Mouse (Mus musculus) limb, embryonic 14.5 days (tissue): ENCODE results near the gene Cog7. TPM values are rescaled to one million over a fixed set of nuclear protein-coding genes. Genes with fewer than 3 reads are reported as not detected.
A peak's percentile ranks its signal among the peaks of the same experiment; 100 is the strongest.

ENCODE experiments used
- ATAC-seq: fragments of 200-750 bp; cut with Nextera tagmentation; 2 replicates; pipeline ENCODE4 v1.8.0; 2017; ENCODE audit warnings: low read depth, moderate number of reproducible peaks, moderate TSS enrichment; ENCODE audit not compliant: low FRiP score
- DNase-seq: peaks from one replicate; pipeline ENCODE4 v3.0.0-alpha.2; 2015; ENCODE audit warnings: low spot score
- H3K27ac ChIP-seq: fragments of 300-500 bp; sonication (generic); replicated peaks from 2 replicates; pipeline ENCODE4 v1.5.1; 2014; ENCODE audit warnings: low read depth, mild to moderate bottlenecking, low read length, moderate library complexity, mixed read lengths
- H3K27me3 ChIP-seq: fragments of 300-500 bp; sonication (generic); 2 replicates; pipeline ENCODE4 v1.6.1; 2014; ENCODE audit warnings: low read length, mixed read lengths; ENCODE audit not compliant: control insufficient read depth, insufficient read depth
- H3K36me3 ChIP-seq: fragments of 300-500 bp; sonication (generic); 2 replicates; pipeline ENCODE4 v1.6.1; 2014; ENCODE audit warnings: mild to moderate bottlenecking, low read length, moderate library complexity, mixed read lengths; ENCODE audit not compliant: control insufficient read depth, insufficient read depth
- H3K4me1 ChIP-seq: fragments of 300-500 bp; sonication (generic); 2 replicates; pipeline ENCODE4 v1.6.1; 2014; ENCODE audit warnings: antibody characterized with exemption, low read length, mixed read lengths; ENCODE audit not compliant: control insufficient read depth, insufficient read depth
- H3K4me2 ChIP-seq: fragments of 300-500 bp; sonication (generic); replicated peaks from 2 replicates; pipeline ENCODE4 v1.6.1; 2014; ENCODE audit warnings: low read depth, mild to moderate bottlenecking, low read length, moderate library complexity; ENCODE audit not compliant: severe bottlenecking
- H3K4me3 ChIP-seq: fragments of 300-500 bp; sonication (generic); replicated peaks from 2 replicates; pipeline ENCODE4 v1.5.1; 2014; ENCODE audit warnings: low read length
- H3K9ac ChIP-seq: fragments of 300-500 bp; sonication (generic); 2 replicates; pipeline ENCODE4 v1.6.1; 2014; ENCODE audit warnings: mild to moderate bottlenecking, low read depth, low read length, moderate library complexity; ENCODE audit not compliant: severe bottlenecking
- H3K9me3 ChIP-seq: fragments of 300-500 bp; sonication (generic); 2 replicates; pipeline ENCODE4 v1.6.1; 2016; ENCODE audit warnings: low read length; ENCODE audit not compliant: control insufficient read depth
- POLR2A ChIP-seq: fragments of 200-500 bp; IDR thresholded peaks from 2 replicates; pipeline ENCODE4 v1.8.0; 2012; ENCODE audit warnings: inconsistent platforms, mild to moderate bottlenecking, moderate library complexity, borderline replicate concordance; ENCODE audit not compliant: insufficient read depth, insufficient read length; ENCODE audit errors: extremely low read depth
- WGBS: fragments of 180-500 bp; shearing (Covaris S2); extraction: QIAGEN DNeasy Blood & Tissue Kit; methylation state at CpG from one replicate; pipeline ENCODE4 v1.1.7; 2014; 5-methylcytosine and 5-hydroxymethylcytosine counted together
- polyA plus RNA-seq, 2 experiments: library from polyadenylated mRNA; depleted of rRNA in 1 of 2; stranded (reverse) in 1 of 2; unstranded in 1 of 2; fragments of >200 nt; fragmentation: Nextera tagmentation in 1 of 2; extraction: Ambion mirVana in 1 of 2; gene quantifications; 2 replicates each; pipeline versions ENCODE4 v1.2.1 to v1.2.3; 2012 to 2014

Cog7 gene
- polyA plus RNA-seq, 2 experiments = 15.2 to 18.9 TPM

- Histone ChIP-seq H3K27me3 (no peaks in the 10 kb centered on the region), H3K36me3 (peaks cover 24% of the 10 kb centered on the region), H3K9ac (no peak overlapping the region), H3K4me3 (no peak overlapping the region), H3K9me3 (no peaks in the 10 kb centered on the region), H3K4me1 (no peaks in the 10 kb centered on the region), H3K4me2 (no peak overlapping the region), H3K27ac (no peak overlapping the region)
- DNase-seq (no peak), ATAC-seq (no peak)
- 93% methylated on average over 7 of the region's 7 CpGs for WGBS
- TF ChIP-seq POLR2A = no peak
These were observed 15.3 kb downstream of the Cog7 start for GRCm38 (mm10) chr7:121966169-121966568.

- 66% methylated on average over 6 of the region's 6 CpGs for WGBS
- ATAC-seq (no peak), DNase-seq (peak; percentile 65)
- no peak overlapping the region for H3K4me2 ChIP-seq
- no peak overlapping the region for H3K9ac ChIP-seq
- H3K4me1 ChIP-seq = no peaks in the 10 kb centered on the region
- no peak overlapping the region for H3K4me3 ChIP-seq
- no peaks in the 10 kb centered on the region for H3K27me3 ChIP-seq
- peaks cover 16% of the 10 kb centered on the region for H3K36me3 ChIP-seq
- H3K9me3 ChIP-seq = no peaks in the 10 kb centered on the region
- H3K27ac ChIP-seq = no peak overlapping the region
- no peak for TF ChIP-seq POLR2A
These were observed 17.6 kb downstream of the Cog7 start for GRCm38 (mm10) chr7:121963883-121964398.

GRCm38 (mm10) chr7:121962571-121962959, 18.9 kb downstream of the Cog7 start:
- Histone ChIP-seq H3K4me2 (no peak overlapping the region), H3K36me3 (peaks cover 16% of the 10 kb centered on the region), H3K4me3 (no peak overlapping the region), H3K4me1 (no peaks in the 10 kb centered on the region), H3K9me3 (no peaks in the 10 kb centered on the region), H3K27ac (no peak overlapping the region), H3K27me3 (no peaks in the 10 kb centered on the region), H3K9ac (no peak overlapping the region)
- ATAC-seq = no peak
- DNase-seq = no peak
- no peak for TF ChIP-seq POLR2A
- WGBS = 86% methylated on average over 3 of the region's 3 CpGs

- Histone ChIP-seq H3K27ac (no peak overlapping the region), H3K4me1 (no peaks in the 10 kb centered on the region), H3K27me3 (no peaks in the 10 kb centered on the region), H3K36me3 (peaks cover 16% of the 10 kb centered on the region), H3K9ac (no peak overlapping the region), H3K9me3 (no peaks in the 10 kb centered on the region), H3K4me2 (no peak overlapping the region), H3K4me3 (no peak overlapping the region)
- whole genome bisulfite sequencing = 83% methylated on average over 7 of the region's 7 CpGs
- no peak for TF ChIP-seq POLR2A
- ATAC-seq (no peak), DNase-seq (no peak)
These were observed 19.5 kb downstream of the Cog7 start for GRCm38 (mm10) chr7:121961913-121962570.

GRCm38 (mm10) chr7:121955802-121956201, 25.7 kb downstream of the Cog7 start:
- no peak for TF ChIP-seq POLR2A
- ATAC-seq = peak; percentile 51
- Histone ChIP-seq H3K27me3 (no peaks in the 10 kb centered on the region), H3K27ac (no peak overlapping the region), H3K4me2 (no peak overlapping the region), H3K4me3 (no peak overlapping the region), H3K9me3 (no peaks in the 10 kb centered on the region), H3K4me1 (peaks cover 6% of the 10 kb centered on the region), H3K9ac (no peak overlapping the region; the same call in 1 of the 2 replicates), H3K36me3 (peaks cover 16% of the 10 kb centered on the region)
- no peak for DNase-seq
- WGBS = 17% methylated on average over 12 of the region's 12 CpGs
